Mouse (Mus musculus): Measurements from ENCODE around the gene Zfp53. TPM values are rescaled to one million over a fixed set of nuclear protein-coding genes. Genes with fewer than 3 reads are reported as not detected.

The Zfp53 gene
- polyA plus RNA-seq, 1 experiment from 2014 or later: 10.9 TPM

DNA sequence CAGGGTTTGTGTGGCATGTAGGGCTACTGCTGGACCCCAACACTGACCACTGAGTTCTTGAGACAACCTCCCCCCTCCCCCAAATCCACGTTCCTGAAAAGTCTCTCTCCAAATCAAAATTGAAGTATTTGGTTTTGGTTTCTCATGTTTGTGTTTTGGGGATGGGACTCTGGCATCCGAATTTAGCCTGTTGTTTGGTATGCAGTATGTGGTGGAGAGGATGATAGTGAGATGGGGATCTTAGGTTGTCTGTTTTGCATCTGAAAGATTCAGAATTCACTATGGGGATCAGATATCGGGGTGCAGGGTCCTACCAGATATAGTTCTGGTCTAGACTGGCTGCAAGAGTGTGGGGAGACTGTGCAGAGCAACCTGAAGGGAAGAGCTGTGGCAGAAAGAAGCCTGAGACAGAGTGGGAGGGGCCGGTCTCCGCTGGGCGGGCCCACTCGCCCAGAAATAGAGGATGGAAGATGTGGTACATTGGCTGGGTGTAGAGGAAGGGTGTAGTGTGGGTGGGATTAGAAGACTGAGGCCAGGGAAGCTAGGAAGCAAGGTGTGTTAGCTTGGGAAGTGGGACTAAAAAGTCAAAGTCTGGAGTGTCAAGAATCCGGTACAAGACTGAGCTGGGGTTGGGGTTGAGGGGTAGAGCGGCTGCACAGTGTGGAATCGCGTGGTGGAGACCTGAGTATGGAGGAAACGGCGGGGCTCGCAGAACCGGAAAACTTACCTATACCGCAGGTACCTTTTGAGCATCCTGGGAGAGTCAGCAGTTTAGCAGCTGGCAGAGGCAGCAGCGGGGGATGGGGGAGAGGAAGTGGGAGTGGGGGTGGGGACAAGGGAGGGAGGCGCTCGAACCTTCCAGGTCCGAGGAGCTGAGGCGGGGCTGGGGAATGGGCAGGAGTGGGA, 46.6 kb downstream of the Zfp53 start, which contains the start of gene Zfp52:
TSS of gene Zfp52 (plus strand) at position 444 of the 906 bp plus-strand sequence.
- peak within 1 kb of the TSS; percentile 68 for H3K9ac ChIP-seq (ENCODE audit: low read depth, low read length)
- H3K27ac ChIP-seq (ENCODE audit: low read length): no peak within 1 kb of the TSS
- WGBS: 3% methylated on average over 21 of the region's 21 CpGs
- no peaks in the 10 kb centered on the region for H3K27me3 ChIP-seq (ENCODE audit: control insufficient read depth, insufficient read depth, low read depth, low read length)
- H3K36me3 ChIP-seq (ENCODE audit: control insufficient read depth, insufficient read depth, low read length): no peaks in the 10 kb centered on the region
- peak; percentile 55 for ATAC-seq
- H3K4me3 ChIP-seq (ENCODE audit: low read depth, low read length): peak within 1 kb of the TSS; percentile 49
- no peaks in the 10 kb centered on the region for H3K9me3 ChIP-seq (replicated peaks; ENCODE audit: control insufficient read depth, low read length, poor library complexity, severe bottlenecking)
- peak within 1 kb of the TSS; percentile 83 for H3K4me2 ChIP-seq (ENCODE audit: low read length)
- peaks cover 19% of the 10 kb centered on the region for H3K4me1 ChIP-seq (ENCODE audit: control insufficient read depth, insufficient read depth, low read length)

DNA sequence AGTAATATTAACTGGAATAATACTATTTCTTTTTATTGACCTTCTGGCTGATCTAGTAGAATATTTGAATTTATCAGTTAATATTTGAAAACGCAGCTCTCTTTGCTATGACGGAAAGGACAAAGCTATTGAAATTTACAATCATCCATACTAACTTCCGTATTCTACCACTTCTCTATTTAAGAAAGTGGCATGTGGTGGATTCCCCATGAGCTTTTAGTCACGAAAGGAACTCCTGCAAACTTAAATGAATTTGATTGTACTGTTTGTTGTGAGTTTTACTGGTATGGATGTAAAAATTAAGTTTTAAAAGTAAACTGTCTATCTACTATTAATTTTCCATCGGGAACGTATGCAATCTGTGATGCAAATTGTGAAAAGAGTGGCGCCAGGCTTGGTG, 47.3 kb downstream of the Zfp53 start:
- peak overlapping the region; percentile 68 for H3K9ac ChIP-seq (ENCODE audit: low read depth, low read length)

DNA sequence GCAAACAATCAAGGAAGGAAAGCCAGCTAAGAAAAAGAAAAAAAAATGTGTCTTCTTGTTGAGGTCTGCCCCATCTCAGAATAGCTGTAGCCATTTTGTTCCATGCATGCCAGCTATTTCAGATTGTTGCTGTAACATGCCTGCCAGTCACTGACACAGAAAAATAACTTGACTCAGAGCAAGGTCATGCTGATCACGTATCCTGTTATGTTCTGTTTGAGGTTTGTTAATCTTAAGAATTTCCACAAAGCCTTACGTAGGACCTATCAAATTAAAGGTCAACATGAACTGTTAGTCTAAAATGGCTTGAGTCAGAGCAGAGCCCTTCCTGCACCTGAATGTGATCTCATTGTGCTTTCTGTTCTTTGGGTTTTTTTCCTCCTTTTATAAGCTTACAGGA, 47.9 kb downstream of the Zfp53 start:
- Histone ChIP-seq H3K9me3 (replicated peaks; ENCODE audit: control insufficient read depth, low read length, poor library complexity, severe bottlenecking) (no peaks in the 10 kb centered on the region), H3K9ac (ENCODE audit: low read depth, low read length) (no peak overlapping the region), H3K36me3 (ENCODE audit: control insufficient read depth, insufficient read depth, low read length) (no peaks in the 10 kb centered on the region), H3K27ac (ENCODE audit: low read length) (no peak overlapping the region), H3K4me1 (ENCODE audit: control insufficient read depth, insufficient read depth, low read length) (peaks cover 12% of the 10 kb centered on the region), H3K27me3 (ENCODE audit: control insufficient read depth, insufficient read depth, low read depth, low read length) (no peaks in the 10 kb centered on the region), H3K4me3 (ENCODE audit: low read depth, low read length) (no peak overlapping the region), H3K4me2 (ENCODE audit: low read length) (no peak overlapping the region)
- no peak for ATAC-seq
- WGBS: 83% methylated on average over 2 of the region's 2 CpGs

More for the DNA sequence above, 47.3 kb downstream of the Zfp53 start:
- Histone ChIP-seq H3K27me3 (ENCODE audit: control insufficient read depth, insufficient read depth, low read depth, low read length) (no peaks in the 10 kb centered on the region), H3K27ac (ENCODE audit: low read length) (no peak overlapping the region), H3K4me2 (ENCODE audit: low read length) (peak overlapping the region; percentile 83), H3K36me3 (ENCODE audit: control insufficient read depth, insufficient read depth, low read length) (no peaks in the 10 kb centered on the region), H3K4me3 (ENCODE audit: low read depth, low read length) (peak overlapping the region; percentile 49), H3K9me3 (replicated peaks; ENCODE audit: control insufficient read depth, low read length, poor library complexity, severe bottlenecking) (no peaks in the 10 kb centered on the region), H3K4me1 (ENCODE audit: control insufficient read depth, insufficient read depth, low read length) (peaks cover 18% of the 10 kb centered on the region)
- 40% methylated on average over 7 of the region's 7 CpGs for WGBS
- ATAC-seq: no peak

DNA sequence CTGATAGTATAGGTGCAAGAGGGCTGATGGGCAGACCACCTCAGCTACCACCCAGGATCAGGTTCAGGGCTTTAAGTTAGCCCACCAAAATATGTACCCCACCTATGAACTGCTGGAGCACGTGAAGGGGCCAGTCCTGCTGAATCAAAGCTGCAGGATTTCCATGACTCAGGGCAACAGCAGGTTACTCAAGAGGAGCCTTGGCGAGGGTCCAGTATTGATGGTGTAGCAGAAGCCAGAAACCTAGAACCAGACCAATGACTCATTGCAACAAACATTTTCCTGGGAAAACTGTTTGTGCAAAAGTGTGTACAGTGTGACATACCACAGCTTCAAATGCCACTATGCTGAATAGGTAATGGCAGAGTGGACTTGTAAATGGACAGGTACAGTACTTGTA, 69.0 kb downstream of the Zfp53 start:
- WGBS: 85% methylated on average over 2 of the region's 2 CpGs
- H3K4me3 ChIP-seq (ENCODE audit: low read depth, low read length): no peak overlapping the region
- no peaks in the 10 kb centered on the region for H3K4me1 ChIP-seq (ENCODE audit: control insufficient read depth, insufficient read depth, low read length)

More for the DNA sequence above, 69.0 kb downstream of the Zfp53 start:
- Histone ChIP-seq H3K4me2 (ENCODE audit: low read length) (no peak overlapping the region), H3K9ac (ENCODE audit: low read depth, low read length) (no peak overlapping the region), H3K9me3 (replicated peaks; ENCODE audit: control insufficient read depth, low read length, poor library complexity, severe bottlenecking) (0 out of 2 replicates have a peak, but pooled peaks cover 3% of the 10 kb centered on the region), H3K27me3 (ENCODE audit: control insufficient read depth, insufficient read depth, low read depth, low read length) (no peaks in the 10 kb centered on the region), H3K36me3 (ENCODE audit: control insufficient read depth, insufficient read depth, low read length) (peaks cover 5% of the 10 kb centered on the region; the same call in 1 of the 2 replicates), H3K27ac (ENCODE audit: low read length) (no peak overlapping the region)
- ATAC-seq: no peak

Other genes with a start within 250 kb of the Zfp53 start
- gene Vmn1r235, start 232.6 kb upstream of the Zfp53 start, polyA plus RNA-seq (2015; fragmentation: Nextera tagmentation; extraction: Ambion mirVana): not detected in 2 replicates
- gene Vmn1r236, start 206.1 kb upstream of the Zfp53 start, polyA plus RNA-seq (2015; fragmentation: Nextera tagmentation; extraction: Ambion mirVana): not detected in 2 replicates
- not detected in 2 replicates for gene Vmn1r237, start 177.1 kb upstream of the Zfp53 start, polyA plus RNA-seq (2015; fragmentation: Nextera tagmentation; extraction: Ambion mirVana)
- 5.8 and 6.1 TPM in 2 replicates for gene Zfp677, start 105.2 kb upstream of the Zfp53 start, polyA plus RNA-seq (2015; fragmentation: Nextera tagmentation; extraction: Ambion mirVana)
- 6.3 and 7.8 TPM in 2 replicates for gene Zfp54, start 65.8 kb upstream of the Zfp53 start, polyA plus RNA-seq (2015; fragmentation: Nextera tagmentation; extraction: Ambion mirVana)
- gene Zfp51, start 38.6 kb upstream of the Zfp53 start, polyA plus RNA-seq (2015; fragmentation: Nextera tagmentation; extraction: Ambion mirVana): 12.4 and 15.2 TPM in 2 replicates
- 2.9 and 3.2 TPM in 2 replicates for gene Zfp52, start 46.5 kb downstream of the Zfp53 start, polyA plus RNA-seq (2015; fragmentation: Nextera tagmentation; extraction: Ambion mirVana)
- 22.1 and 23.1 TPM in 2 replicates for gene Zfp948, start 78.0 kb downstream of the Zfp53 start, polyA plus RNA-seq (2015; fragmentation: Nextera tagmentation; extraction: Ambion mirVana)
- 13.0 and 14.6 TPM in 2 replicates for gene Zfp983, start 161.6 kb downstream of the Zfp53 start, polyA plus RNA-seq (2015; fragmentation: Nextera tagmentation; extraction: Ambion mirVana)
- gene Gm10226, start 202.9 kb downstream of the Zfp53 start, polyA plus RNA-seq (2015; fragmentation: Nextera tagmentation; extraction: Ambion mirVana): 18.1 and 19.9 TPM in 2 replicates
- gene Zfp760, start 218.7 kb downstream of the Zfp53 start, polyA plus RNA-seq (2015; fragmentation: Nextera tagmentation; extraction: Ambion mirVana): 10.7 and 12.3 TPM in 2 replicates
- gene Zfp229, start 241.8 kb downstream of the Zfp53 start, polyA plus RNA-seq (2015; fragmentation: Nextera tagmentation; extraction: Ambion mirVana): 9.3 and 10.3 TPM in 2 replicates